Mouse (Mus musculus): ENCODE results near the gene Saa1. TPM values are rescaled to one million over a fixed set of nuclear protein-coding genes. Genes with fewer than 3 reads are reported as not detected.

Gene Saa1
- total RNA-seq, 2 experiments from 2014 or later: not detected

DNA sequence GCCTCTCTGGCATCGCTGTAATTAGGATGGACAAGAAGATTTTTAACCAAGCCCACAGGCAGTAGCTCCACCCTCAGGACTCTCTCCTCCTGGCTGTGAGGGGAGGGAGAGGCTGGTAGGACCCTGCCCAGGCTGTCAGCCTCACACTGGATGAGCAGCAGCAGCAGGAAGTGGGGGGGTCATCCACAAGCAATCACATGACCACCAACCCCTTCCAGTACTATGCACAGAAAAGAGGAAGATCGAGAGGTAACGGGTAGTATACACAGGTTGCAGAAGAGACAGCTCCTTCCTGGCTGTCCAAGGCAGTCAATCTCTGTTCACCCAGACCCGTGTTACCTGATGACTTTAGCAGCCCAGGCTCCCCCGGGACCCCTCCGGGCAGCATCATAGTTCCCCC, 30.5 kb downstream of the Saa1 start:
- no peak for TF ChIP-seq CTCF (conservative IDR thresholded peaks at IDR 0.05)
- H3K27ac ChIP-seq: no peak overlapping the region
- H3K4me3 ChIP-seq: no peak overlapping the region
- no peak for DNase-seq (ENCODE audit: low spot score in 2 of 2)

- H3K27ac ChIP-seq: peak within 1 kb of the TSS; percentile 96
Measured at GRCm38 (mm10) chr7:46710390-46710844, 32.4 kb downstream of the Saa1 start, which contains the start of gene Saal1. Saal1 (minus strand) TSS chr7:46710680.

GRCm38 (mm10) chr7:46700521-46701025, 42.2 kb downstream of the Saa1 start:
- H3K4me3 ChIP-seq: no peak overlapping the region
- no peak for TF ChIP-seq CTCF (conservative IDR thresholded peaks at IDR 0.05)
- DNase-seq (ENCODE audit: low spot score in 2 of 2): no peak
- H3K27ac ChIP-seq: no peak overlapping the region

More at GRCm38 (mm10) chr7:46710390-46710844, 32.4 kb downstream of the Saa1 start, which contains the start of gene Saal1:
- peak; percentile 77 to 87 for DNase-seq (ENCODE audit: low spot score in 2 of 2)
- TF ChIP-seq CTCF (conservative IDR thresholded peaks at IDR 0.05): peak; percentile 80
- peak within 1 kb of the TSS; percentile 95 for H3K4me3 ChIP-seq

- DNase-seq (ENCODE audit: low spot score in 2 of 2): no peak
Measured at GRCm38 (mm10) chr7:46696754-46697153, 46.0 kb downstream of the Saa1 start.

More at GRCm38 (mm10) chr7:46696754-46697153, 46.0 kb downstream of the Saa1 start:
- TF ChIP-seq CTCF (conservative IDR thresholded peaks at IDR 0.05): no peak
- Histone ChIP-seq H3K27ac (no peak overlapping the region), H3K4me3 (no peak overlapping the region)

Other genes starting within 250 kb of the Saa1 start
- 10 to 100 TPM; 47.3 to 54.1 TPM for gene Sergef, start 103.2 kb downstream of the Saa1 start, total RNA-seq (2021)
- under 1 TPM; 0.44 to 0.61 TPM for gene Tph1, start 70.4 kb downstream of the Saa1 start, total RNA-seq (2021)
- 10 to 100 TPM; 11.0 to 11.2 TPM for gene Saal1, start 32.3 kb downstream of the Saa1 start, total RNA-seq (2021)
- not detected for gene Saa3, start 27.3 kb downstream of the Saa1 start, total RNA-seq (2021)
- not detected for gene Saa4, start 10.4 kb downstream of the Saa1 start, total RNA-seq (2021)
- gene Saa2, start 8.8 kb upstream of the Saa1 start, total RNA-seq (2021): not detected
- gene Hps5, start 53.1 kb upstream of the Saa1 start, total RNA-seq (2021): 10 to 100 TPM; 14.0 to 14.2 TPM
- gene Gtf2h1, start 53.1 kb upstream of the Saa1 start, total RNA-seq (2021): 10 to 100 TPM; 35.0 to 36.1 TPM
- gene Ldha, start 98.5 kb upstream of the Saa1 start, total RNA-seq (2021): 100 to 1,000 TPM; 280 to 297 TPM
- not detected for gene Ldhc, start 118.2 kb upstream of the Saa1 start, total RNA-seq (2021)
- gene Tsg101, start 177.0 kb upstream of the Saa1 start, total RNA-seq (2021): 10 to 100 TPM; 75.8 to 77.9 TPM
- 10 to 100 TPM; 14.5 to 15.7 TPM for gene Uevld, start 215.5 kb upstream of the Saa1 start, total RNA-seq (2021)
- gene Gm9999, start 240.6 kb upstream of the Saa1 start, total RNA-seq (2021): not detected

Measured in layer of hippocampus, adult 2 months (tissue).